Mouse (Mus musculus) brain, embryonic 14.5 days (tissue): ENCODE results near the gene Acsl5.

Experiments used
- CTCF ChIP-seq: fragments of 200-500 bp; IDR thresholded peaks from 2 replicates; pipeline ENCODE4 v1.5.1; 2012; ENCODE audit warnings: inconsistent platforms, mild to moderate bottlenecking, moderate library complexity, borderline replicate concordance; ENCODE audit not compliant: insufficient read depth, insufficient read length; ENCODE audit errors: extremely low read depth
- POLR2A ChIP-seq: fragments of 200-500 bp; IDR thresholded peaks from 2 replicates; pipeline ENCODE4 v1.6.1; 2012; ENCODE audit warnings: mild to moderate bottlenecking, inconsistent platforms, borderline replicate concordance; ENCODE audit not compliant: poor library complexity, insufficient read depth, insufficient read length, severe bottlenecking; ENCODE audit errors: extremely low read depth

DNA sequence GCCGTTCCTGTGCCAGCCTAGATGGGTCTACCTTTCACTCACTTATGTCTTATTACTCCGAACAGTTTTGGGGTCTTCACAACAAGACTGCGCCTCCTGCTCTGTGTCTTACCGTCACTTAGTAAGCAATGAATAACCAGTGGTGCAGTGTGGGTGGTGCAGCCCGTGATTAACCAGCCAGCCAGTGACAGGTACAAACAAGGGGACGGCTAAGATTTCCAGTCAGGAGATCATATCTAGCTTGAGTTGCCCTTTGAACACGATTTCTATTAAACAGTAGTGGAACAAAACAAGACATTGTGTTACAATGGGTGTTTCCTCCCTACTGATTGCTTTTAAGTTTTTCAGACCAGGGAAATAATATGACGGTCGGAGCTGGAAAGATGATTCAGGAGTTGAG, 91.5 kb downstream of the Acsl5 start:
- TF ChIP-seq CTCF: no peak
- TF ChIP-seq POLR2A: no peak
